Mouse (Mus musculus) layer of hippocampus, adult 18-20 months (tissue): ENCODE measurements at regions not wholly inside any gene's neighbourhood (a gene's known extent, or its start where the extent isn't known, plus 50 kb on each side); places are given as distances from the start of the nearest gene placed in this dataset.

Experiments used
- DNase-seq, 2 experiments: peaks; one replicate each; pipeline ENCODE4 v3.0.0; 2022; ENCODE audit warnings: low spot score in 2 of 2

DNA sequence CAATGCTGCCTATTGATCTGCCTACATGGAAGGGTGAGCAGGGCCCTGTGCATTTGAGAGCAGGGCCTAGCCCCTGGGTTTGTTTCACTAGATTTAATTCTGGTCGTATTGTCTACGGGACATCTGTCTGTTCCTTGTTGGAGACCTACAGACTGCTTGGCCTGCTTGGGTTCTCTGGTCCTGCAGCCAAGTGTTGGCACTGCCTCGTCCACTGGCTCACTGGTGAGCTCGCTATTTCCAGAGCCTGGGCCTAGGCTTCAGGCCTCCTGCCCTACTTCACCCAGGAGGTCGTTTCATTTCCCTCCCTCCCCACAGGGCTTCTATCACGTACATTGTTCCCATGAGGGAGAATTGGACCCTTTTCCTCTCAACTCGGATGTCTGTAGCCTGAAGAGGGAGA is 62.2 kb upstream of the Blcap start:
- no peak for DNase-seq

DNA sequence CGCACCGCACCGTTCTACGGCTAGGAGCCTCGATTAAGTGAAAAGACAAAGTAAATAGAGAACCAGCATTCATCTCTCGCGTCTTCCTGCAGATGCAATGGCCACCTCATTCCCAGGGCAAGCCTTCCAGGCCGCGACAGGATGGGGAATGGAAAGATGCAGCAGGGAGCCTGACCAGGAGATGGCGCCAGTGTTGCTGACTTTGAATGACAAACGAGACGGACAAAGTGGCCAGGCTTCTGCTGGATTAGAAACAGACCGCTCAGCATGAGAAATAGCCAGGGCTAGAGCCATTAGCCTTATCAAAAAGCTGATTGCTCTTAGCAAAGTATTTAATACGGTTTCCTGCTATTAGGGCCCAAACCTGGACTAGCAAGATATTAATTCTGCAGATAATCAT is 64.6 kb upstream of the Blcap start:
- DNase-seq: peak; percentile 76 to 95

DNA sequence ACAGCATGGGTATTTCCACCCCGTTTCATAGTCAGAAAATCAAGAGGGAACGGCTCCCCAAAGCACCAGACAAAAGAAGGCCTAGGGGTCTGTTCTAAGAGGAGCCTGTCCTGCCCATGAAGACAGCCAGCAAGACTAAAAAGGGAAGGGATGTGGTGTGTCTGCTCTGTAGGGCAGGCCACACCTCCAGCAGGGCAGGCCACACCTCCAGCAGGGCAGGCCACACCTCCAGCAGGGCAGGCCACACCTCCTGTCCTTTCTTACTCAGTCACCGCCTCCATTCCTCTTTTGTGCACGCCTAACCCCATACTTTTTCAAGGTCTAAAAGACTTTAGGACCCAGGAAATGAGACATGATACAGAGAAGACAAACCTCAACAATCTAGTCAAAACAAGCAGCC is 69.8 kb upstream of the Blcap start:
- no peak for DNase-seq

DNA sequence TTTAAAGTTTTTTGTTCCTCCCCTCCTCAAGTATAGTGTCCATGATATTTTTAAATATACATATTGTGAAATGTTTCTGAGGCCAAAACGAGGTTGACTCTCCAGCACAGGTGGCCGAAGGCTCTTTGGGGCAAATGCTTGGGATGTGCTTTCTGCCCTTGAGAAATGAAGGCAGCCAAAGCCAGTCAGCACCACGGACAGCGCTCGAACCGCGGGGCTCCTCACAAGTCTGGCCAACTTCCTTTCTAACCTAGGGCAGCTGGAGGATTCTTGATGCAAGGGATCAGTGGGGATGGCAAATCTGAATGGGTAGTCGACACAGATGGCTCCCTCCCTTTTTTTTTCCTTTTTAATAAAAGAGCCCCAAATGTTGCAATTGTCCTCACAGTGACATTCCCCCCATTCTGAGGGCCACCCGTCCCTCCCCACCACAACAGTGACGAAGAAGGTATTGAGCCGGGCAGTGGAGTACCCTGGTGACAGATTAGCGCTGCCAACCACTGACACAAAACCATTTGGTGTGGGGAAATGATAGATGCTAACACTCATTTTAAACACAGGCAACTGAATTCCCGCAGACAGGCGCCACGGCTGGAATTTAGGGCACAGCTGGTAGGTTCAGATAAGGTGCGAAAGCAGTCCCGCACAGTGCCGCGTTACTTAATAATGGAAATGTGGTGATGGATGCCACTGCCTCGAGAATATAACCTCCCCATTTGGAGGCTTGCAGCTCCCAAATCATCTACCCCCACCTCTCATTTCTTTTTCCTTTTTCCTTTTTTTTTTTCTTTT is 73.4 kb upstream of the Ctnnbl1 start:
- DNase-seq: no peak

DNA sequence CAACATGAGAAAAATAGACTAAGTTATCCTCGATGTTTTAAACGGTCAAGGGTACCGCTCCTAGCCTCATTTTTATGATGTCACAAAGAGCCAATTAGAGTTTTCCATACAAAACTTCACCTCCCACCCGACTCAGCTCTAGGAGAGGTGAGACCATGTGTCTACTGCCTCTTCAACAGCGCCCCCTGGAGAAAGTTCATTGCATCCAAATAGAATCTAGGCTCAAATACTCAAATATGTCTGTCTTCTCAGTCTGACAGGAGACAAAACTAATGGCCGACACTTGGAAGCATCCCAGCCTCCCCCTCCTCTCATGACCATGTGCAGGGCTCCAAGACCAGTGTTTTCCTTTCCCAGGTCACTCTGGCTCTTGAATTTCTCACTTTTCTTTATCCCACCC is 72.7 kb upstream of the Ctnnbl1 start:
- peak in 1 of 2 experiments; percentile 11 for DNase-seq

DNA sequence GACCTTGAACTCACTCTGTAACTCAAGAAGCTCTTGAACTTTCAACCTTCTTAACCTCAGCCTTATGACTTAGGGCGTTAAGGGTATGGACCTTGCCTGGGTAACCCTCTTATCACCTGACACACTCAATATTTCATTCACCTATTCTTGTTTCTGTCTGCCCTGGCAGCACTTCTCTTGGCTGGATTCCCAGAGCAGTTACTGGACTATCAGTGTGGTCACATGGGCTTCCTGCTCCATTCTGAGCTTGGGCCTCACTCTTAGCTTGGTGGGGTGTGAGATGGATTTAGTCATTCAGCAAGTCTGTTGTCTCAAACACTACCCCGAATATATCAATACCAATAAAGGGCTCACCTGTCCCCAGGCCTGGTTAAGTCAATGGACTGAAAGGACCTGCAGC is 67.0 kb upstream of the Ctnnbl1 start:
- DNase-seq: no peak

DNA sequence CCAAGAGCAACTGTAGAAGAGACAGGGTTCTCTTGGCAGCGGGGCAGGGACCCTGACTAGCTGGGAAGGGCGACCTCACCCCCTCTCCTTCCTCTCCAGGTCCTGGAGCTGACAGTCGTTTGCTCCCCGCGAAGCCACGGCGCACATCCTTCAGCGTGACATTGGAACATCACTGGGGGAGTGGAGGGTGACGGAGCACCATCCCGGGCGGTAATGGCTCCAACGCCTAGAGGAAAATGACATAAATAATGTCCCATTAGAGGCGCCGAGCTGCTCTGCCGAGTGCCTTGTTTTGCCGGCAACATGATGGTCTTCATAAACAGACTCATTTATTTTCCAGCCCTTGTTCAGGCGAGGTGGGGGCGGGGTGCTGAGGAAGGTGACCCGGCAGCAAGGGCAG is 62.3 kb upstream of the Ctnnbl1 start:
- no peak for DNase-seq

DNA sequence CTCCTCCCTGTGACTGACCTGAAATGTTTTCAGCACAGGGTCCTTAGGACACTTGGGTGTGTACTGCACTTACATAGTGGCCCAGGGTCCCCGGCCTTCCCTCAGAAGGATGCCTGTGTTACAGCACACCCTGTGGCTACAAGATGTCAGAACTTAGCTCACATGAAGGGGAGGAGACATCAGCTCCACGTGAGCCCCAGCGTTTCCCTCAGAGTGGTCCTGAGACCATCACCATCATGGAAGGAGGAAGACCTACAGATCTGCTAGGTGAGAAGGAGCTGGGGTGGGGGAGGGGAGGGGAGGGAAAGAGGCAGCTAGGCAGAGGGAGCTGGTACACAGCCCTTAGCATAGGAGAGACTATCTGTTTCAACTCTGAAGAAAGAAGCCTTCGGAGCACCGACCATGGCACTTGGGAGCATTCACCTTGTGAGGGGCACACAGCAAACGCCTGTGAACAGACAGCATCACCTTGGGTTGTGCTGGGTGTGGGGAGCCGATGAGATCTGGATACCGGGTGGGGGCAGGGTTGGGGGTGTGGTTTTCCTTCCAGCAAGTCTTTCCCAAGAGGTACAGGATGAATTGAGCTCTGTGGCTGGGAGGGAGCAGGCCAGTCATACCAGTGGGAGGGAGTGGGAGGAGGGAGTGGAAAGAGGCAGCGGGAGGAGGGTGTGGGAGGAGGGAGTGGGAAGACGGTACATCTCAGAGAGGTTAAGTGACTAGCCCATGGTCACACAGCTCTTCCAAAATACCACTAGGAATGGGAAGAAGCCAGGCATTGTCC is 60.6 kb upstream of the Ctnnbl1 start:
- DNase-seq: no peak

DNA sequence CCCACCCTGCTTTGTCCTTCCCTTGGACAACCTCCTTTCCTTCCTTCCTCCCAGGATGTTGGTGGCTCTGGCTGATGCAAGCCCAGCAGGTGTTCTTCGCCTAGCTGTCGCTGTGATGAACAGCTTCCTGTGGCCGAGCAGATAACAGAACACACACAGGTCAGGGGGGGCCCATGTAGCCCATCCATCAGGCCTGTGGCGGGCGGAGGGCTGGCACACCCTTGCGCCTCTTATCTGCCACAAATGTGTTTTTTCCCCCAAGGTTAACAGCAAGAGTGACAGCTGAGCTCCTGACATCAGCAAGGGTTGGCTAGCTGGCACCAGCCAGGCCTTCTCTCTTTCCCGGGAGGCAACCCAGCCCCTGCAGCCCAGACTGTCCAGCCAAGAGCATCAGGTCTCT is 59.9 kb upstream of the Ctnnbl1 start:
- no peak for DNase-seq

DNA sequence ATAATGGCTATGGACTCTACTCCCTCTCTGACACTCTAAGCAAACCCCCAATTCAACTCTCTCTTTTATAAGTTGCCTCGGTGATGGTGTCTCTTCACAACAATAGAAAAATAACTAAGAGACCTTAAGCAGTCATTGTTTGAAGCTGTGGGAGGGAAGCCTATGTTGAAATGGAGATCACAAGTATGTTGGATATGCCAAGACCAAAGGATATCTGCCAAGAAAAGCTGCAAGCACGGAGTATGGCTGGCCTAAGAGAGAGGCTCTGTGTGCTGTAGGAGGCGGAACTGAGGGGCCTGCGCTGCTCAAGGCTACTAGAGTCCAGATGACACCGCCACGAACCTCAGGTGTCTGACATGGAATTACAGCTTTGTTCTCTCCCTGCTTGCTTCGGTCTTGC is 55.3 kb upstream of the Ctnnbl1 start:
- no peak for DNase-seq
